Mouse (Mus musculus) megakaryocyte, embryonic 14.5 days (primary cell): ENCODE measurements around the gene Cldn19. TPM values are rescaled to one million over a fixed set of nuclear protein-coding genes. Genes with fewer than 3 reads are reported as not detected.

Experiments
- H3K27me3 ChIP-seq: replicated peaks from 2 replicates; pipeline ENCODE3; 2012; ENCODE audit warnings: inconsistent platforms
- H3K36me3 ChIP-seq: replicated peaks from 2 replicates; pipeline ENCODE3; 2012; ENCODE audit warnings: low read length, inconsistent platforms, mixed read lengths
- H3K4me1 ChIP-seq: 2 replicates; pipeline ENCODE4 v1.6.1; 2012; ENCODE audit warnings: inconsistent platforms
- H3K4me3 ChIP-seq: replicated peaks from 2 replicates; pipeline ENCODE3; 2012; ENCODE audit warnings: moderate library complexity, mild to moderate bottlenecking, inconsistent platforms
- H3K9me3 ChIP-seq: 2 replicates; pipeline ENCODE4 v1.6.1; 2012; ENCODE audit warnings: inconsistent platforms
- FLI1 ChIP-seq: IDR thresholded peaks from 2 replicates; pipeline ENCODE4 v1.6.1; 2012; ENCODE audit warnings: low read length, inconsistent platforms, mixed read lengths
- GATA1 ChIP-seq: IDR thresholded peaks from 3 replicates; pipeline ENCODE4 v1.6.1; 2012; ENCODE audit warnings: mixed read lengths, low read length, inconsistent platforms, borderline replicate concordance
- polyA plus RNA-seq: library from polyadenylated mRNA; stranded (reverse); fragments of >175 nt; gene quantifications from 2 replicates; pipeline ENCODE4 v1.2.3, GENCODE M21; 2012; ENCODE audit warnings: low replicate concordance; ENCODE audit not compliant: insufficient read depth

Gene Cldn19
- polyA plus RNA-seq, 1 experiment = not detected

- TF ChIP-seq GATA1 = no peak
- TF ChIP-seq FLI1 = no peak
- Histone ChIP-seq H3K9me3 (no peaks in the 10 kb centered on the region), H3K36me3 (peaks cover 57% of the 10 kb centered on the region), H3K27me3 (peaks cover 14% of the 10 kb centered on the region), H3K4me1 (peaks cover 81% of the 10 kb centered on the region), H3K4me3 (no peak overlapping the region)
These were observed 6.7 kb upstream of the Cldn19 start for GRCm38 (mm10) chr4:119248407-119248965.

DNA sequence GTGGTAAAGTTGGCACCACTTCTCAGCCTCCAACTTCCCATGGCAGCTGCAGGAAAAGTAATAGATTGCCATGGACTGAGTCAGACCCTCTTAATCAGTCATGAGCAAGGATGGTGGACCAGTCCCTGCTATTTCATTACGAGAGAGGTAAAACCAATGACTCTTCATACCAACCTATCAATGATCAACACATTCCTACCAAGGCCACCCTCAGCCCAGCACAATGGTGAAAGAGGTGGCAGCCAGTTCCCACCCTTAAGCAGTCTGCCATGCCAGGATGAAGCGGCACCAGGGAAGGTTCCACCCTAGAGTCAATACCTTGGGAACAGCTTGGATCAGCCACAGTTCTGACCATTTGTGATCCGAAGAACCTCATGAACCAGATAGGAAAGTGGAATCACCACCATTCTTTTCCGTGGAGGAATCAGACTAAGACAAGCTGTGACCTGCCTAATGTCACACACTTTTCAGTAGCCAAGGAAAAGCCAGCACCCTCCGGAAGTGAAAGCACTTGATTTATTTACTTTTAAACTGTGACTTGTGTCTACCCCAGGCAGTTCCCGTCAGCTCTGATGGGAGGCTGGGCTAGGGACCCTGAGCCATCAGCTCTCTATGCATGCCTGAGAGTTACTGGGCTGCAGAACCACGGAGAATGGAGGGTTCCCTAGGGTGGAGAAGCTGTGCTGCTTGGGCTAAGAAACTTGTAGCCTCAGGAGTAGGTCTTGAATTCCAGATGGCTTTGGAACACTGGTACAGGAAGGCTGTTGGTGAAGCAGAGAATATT, 3.0 kb upstream of the Cldn19 start:
- Histone ChIP-seq H3K27me3 (peaks cover 24% of the 10 kb centered on the region), H3K9me3 (no peaks in the 10 kb centered on the region), H3K4me1 (peaks cover 85% of the 10 kb centered on the region), H3K36me3 (peaks cover 20% of the 10 kb centered on the region), H3K4me3 (no peak overlapping the region)
- no peak for TF ChIP-seq FLI1
- TF ChIP-seq GATA1 = no peak

GRCm38 (mm10) chr4:119254012-119254618, 1.1 kb upstream of the Cldn19 start:
- no peak for TF ChIP-seq FLI1
- no peak for TF ChIP-seq GATA1

DNA sequence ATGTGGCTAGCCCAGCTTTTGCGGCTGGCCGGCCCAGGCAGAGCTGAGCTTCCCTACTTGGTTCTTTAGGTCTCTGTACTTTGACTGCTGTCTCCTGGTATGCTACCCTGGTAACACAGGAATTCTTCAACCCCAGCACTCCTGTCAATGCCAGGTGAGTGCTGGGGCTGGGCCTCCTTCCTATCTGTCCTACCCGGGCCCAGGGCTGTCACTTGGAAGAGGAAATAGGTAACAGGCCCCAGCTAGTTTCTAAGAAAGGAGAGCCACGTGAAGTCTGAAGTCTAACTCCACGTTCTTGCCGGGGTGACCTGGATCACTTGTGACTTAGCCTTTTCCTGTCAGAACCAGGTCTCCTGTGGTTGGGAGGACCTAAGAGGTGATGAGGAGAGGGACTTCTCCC, 1.9 kb downstream of the Cldn19 start:
- H3K36me3 ChIP-seq = no peaks in the 10 kb centered on the region

More at GRCm38 (mm10) chr4:119254012-119254618, 1.1 kb upstream of the Cldn19 start:
- peak overlapping the region; percentile 31 for H3K4me3 ChIP-seq
- peaks cover 83% of the 10 kb centered on the region for H3K4me1 ChIP-seq
- H3K36me3 ChIP-seq = peaks cover 2% of the 10 kb centered on the region
- H3K9me3 ChIP-seq = no peaks in the 10 kb centered on the region
- peaks cover 26% of the 10 kb centered on the region for H3K27me3 ChIP-seq

GRCm38 (mm10) chr4:119259344-119260254, 4.4 kb downstream of the Cldn19 start:
- H3K36me3 ChIP-seq = no peaks in the 10 kb centered on the region
- no peaks in the 10 kb centered on the region for H3K9me3 ChIP-seq
- H3K4me1 ChIP-seq = peaks cover 74% of the 10 kb centered on the region
- TF ChIP-seq GATA1 (no peak), FLI1 (no peak)
- peaks cover 4% of the 10 kb centered on the region for H3K27me3 ChIP-seq
- H3K4me3 ChIP-seq = no peak overlapping the region

More for the DNA sequence above, 1.9 kb downstream of the Cldn19 start:
- Histone ChIP-seq H3K4me3 (no peak overlapping the region), H3K27me3 (peaks cover 16% of the 10 kb centered on the region), H3K9me3 (no peaks in the 10 kb centered on the region), H3K4me1 (peaks cover 87% of the 10 kb centered on the region)
- no peak for TF ChIP-seq GATA1
- TF ChIP-seq FLI1 = no peak

DNA sequence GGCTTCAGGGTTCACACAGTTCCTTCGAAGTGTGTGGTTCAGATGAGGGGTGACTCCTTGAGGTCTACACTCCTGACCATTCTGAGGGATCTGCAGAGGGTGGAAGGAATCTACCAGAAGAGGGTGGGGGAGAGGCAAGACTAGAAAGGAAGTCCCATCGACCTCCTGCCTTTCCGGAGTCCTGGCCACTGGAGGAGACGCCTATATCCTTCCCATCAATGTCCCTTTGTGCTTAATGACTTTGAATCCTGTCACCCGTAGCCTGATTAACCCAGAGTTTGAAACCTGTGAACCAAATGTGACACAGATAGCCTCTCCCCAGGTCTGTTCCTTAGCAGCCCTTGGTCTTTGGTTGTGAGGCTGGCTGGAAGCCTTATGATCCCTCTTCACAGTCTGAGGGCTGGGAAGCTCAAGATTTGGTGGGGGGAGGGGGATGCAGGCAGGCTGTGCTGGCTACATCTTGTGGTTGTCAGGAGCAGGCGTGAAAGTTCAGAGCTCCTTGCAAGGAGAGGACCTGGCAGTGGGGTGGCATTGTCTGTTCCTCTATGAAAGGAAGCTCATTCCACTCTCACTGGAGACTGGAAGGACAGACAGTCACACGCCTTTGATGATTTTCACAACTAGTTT, 6.0 kb downstream of the Cldn19 start:
- TF ChIP-seq GATA1 = no peak
- no peak for TF ChIP-seq FLI1
- Histone ChIP-seq H3K4me1 (peaks cover 64% of the 10 kb centered on the region), H3K27me3 (peaks cover 2% of the 10 kb centered on the region), H3K4me3 (no peak overlapping the region), H3K9me3 (no peaks in the 10 kb centered on the region), H3K36me3 (no peaks in the 10 kb centered on the region)

- H3K9me3 ChIP-seq = no peaks in the 10 kb centered on the region
- H3K27me3 ChIP-seq = peaks cover 2% of the 10 kb centered on the region
- H3K4me3 ChIP-seq = no peak overlapping the region
- H3K4me1 ChIP-seq = peaks cover 55% of the 10 kb centered on the region
- TF ChIP-seq GATA1 (no peak), FLI1 (no peak)
- H3K36me3 ChIP-seq = no peaks in the 10 kb centered on the region
These were observed 7.3 kb downstream of the Cldn19 start for GRCm38 (mm10) chr4:119262483-119262882.

GRCm38 (mm10) chr4:119263459-119263858, 8.2 kb downstream of the Cldn19 start:
- Histone ChIP-seq H3K9me3 (no peaks in the 10 kb centered on the region), H3K27me3 (no peaks in the 10 kb centered on the region), H3K4me1 (peaks cover 48% of the 10 kb centered on the region), H3K4me3 (no peak overlapping the region), H3K36me3 (peaks cover 4% of the 10 kb centered on the region)
- TF ChIP-seq GATA1 (no peak), FLI1 (no peak)

- no peak overlapping the region for H3K4me3 ChIP-seq
- H3K4me1 ChIP-seq = peaks cover 21% of the 10 kb centered on the region
- TF ChIP-seq FLI1 (no peak), GATA1 (no peak)
- H3K27me3 ChIP-seq = no peaks in the 10 kb centered on the region
- H3K9me3 ChIP-seq = no peaks in the 10 kb centered on the region
- H3K36me3 ChIP-seq = peaks cover 32% of the 10 kb centered on the region
These were observed 11.4 kb downstream of the Cldn19 start for GRCm38 (mm10) chr4:119266606-119267005.
